Mouse (Mus musculus) skeletal muscle tissue, adult 2 months (tissue): ENCODE results near the gene Txndc16.

Source experiments
- DNase-seq: peaks from one replicate; pipeline ENCODE4 v3.0.0-alpha.2; 2012; ENCODE audit warnings: low read depth, low spot score

The Txndc16 gene

GRCm38 (mm10) chr14:45155511-45156173, 64.5 kb downstream of the Txndc16 start:
- no peak for DNase-seq

- no peak for DNase-seq
Measured at GRCm38 (mm10) chr14:45153258-45153657, 66.9 kb downstream of the Txndc16 start.

GRCm38 (mm10) chr14:45142511-45142910, 77.6 kb downstream of the Txndc16 start:
- no peak for DNase-seq

- DNase-seq: no peak
Measured at GRCm38 (mm10) chr14:45140344-45141080, 79.6 kb downstream of the Txndc16 start.

GRCm38 (mm10) chr14:45135961-45136360, 84.2 kb downstream of the Txndc16 start:
- no peak for DNase-seq

- no peak for DNase-seq
Measured at GRCm38 (mm10) chr14:45135560-45135959, 84.6 kb downstream of the Txndc16 start.

- no peak for DNase-seq
Measured at GRCm38 (mm10) chr14:45118359-45118758, 101.8 kb downstream of the Txndc16 start.

- DNase-seq: no peak
Measured at GRCm38 (mm10) chr14:45102201-45102600, 117.9 kb downstream of the Txndc16 start.

- no peak for DNase-seq
Measured at GRCm38 (mm10) chr14:45092327-45092726, 127.8 kb downstream of the Txndc16 start.

- no peak for DNase-seq
Measured at GRCm38 (mm10) chr14:45090011-45090410, 130.1 kb downstream of the Txndc16 start.

GRCm38 (mm10) chr14:45085651-45086425, 134.3 kb downstream of the Txndc16 start:
- no peak for DNase-seq

GRCm38 (mm10) chr14:45084656-45085280, 135.4 kb downstream of the Txndc16 start:
- no peak for DNase-seq

GRCm38 (mm10) chr14:45083540-45083939, 136.6 kb downstream of the Txndc16 start:
- no peak for DNase-seq
